Mouse (Mus musculus) brain, embryonic 14.5 days (tissue): Measurements from ENCODE around the gene Tbcb.

Source experiments
- CTCF ChIP-seq: fragments of 200-500 bp; IDR thresholded peaks from 2 replicates; pipeline ENCODE4 v1.5.1; 2012; ENCODE audit warnings: inconsistent platforms, mild to moderate bottlenecking, moderate library complexity, borderline replicate concordance; ENCODE audit not compliant: insufficient read depth, insufficient read length; ENCODE audit errors: extremely low read depth
- POLR2A ChIP-seq: fragments of 200-500 bp; IDR thresholded peaks from 2 replicates; pipeline ENCODE4 v1.6.1; 2012; ENCODE audit warnings: mild to moderate bottlenecking, inconsistent platforms, borderline replicate concordance; ENCODE audit not compliant: poor library complexity, insufficient read depth, insufficient read length, severe bottlenecking; ENCODE audit errors: extremely low read depth

DNA sequence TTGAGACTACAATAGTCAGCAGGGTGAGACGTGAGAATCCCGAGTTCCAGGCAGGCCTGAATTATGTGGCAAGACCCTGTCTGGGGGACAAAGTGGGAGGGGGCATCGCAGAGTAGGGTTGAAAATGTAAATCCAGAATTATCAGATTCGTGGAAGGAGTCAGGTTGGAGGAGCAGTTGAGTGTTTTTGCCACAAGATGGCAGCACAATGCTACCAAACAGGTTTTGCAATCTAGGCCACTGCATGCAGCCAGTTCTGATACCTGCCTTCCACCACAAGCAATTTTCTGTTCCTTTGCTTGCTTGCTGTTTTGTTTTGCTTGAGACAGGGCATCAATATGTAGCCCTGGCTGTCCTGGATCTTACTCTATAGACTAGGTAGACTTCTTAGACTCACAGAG lies 50.8 kb downstream of the Tbcb start:
- TF ChIP-seq POLR2A (no peak), CTCF (peak; percentile 85)
